Mouse (Mus musculus): Measurements from ENCODE around the gene Ccdc97.

- TF ChIP-seq POLR2A (IDR thresholded peaks at IDR 0.05; ENCODE audit: extremely low read depth, insufficient read depth, low read length) (no peak), CTCF (IDR thresholded peaks at IDR 0.05; ENCODE audit: low read depth, low read length) (no peak)
Measured at GRCm38 (mm10) chr7:25670096-25670495, 48.8 kb downstream of the Ccdc97 start.

All from liver, adult 2 months (tissue).